Mouse (Mus musculus) ES-E14 (cell line): ENCODE data around the gene Cdh10. TPM values are rescaled to one million over a fixed set of nuclear protein-coding genes. Genes with fewer than 3 reads are reported as not detected.
A peak's percentile ranks its signal among the peaks of the same experiment; 100 is the strongest.

Experiments used
- DNase-seq: peaks from one replicate; pipeline ENCODE4 v3.0.0-alpha.2; 2013; ENCODE audit warnings: low read depth, low spot score
- H3K27ac ChIP-seq: 2 replicates; pipeline ENCODE4 v1.5.1; 2012; ENCODE audit warnings: low read depth, mild to moderate bottlenecking, low read length, moderate library complexity, mixed read lengths; ENCODE audit not compliant: poor library complexity, insufficient read depth, severe bottlenecking
- H3K36me3 ChIP-seq: 2 replicates; pipeline ENCODE4 v1.6.1; 2012; ENCODE audit warnings: mild to moderate bottlenecking, low read length, moderate library complexity, mixed read lengths; ENCODE audit not compliant: control insufficient read depth, poor library complexity, insufficient read depth, severe bottlenecking
- H3K4me1 ChIP-seq, 2 experiments: fragments of 150-350 bp in 1 of 2; sonication (generic) in 1 of 2; 2 replicates each; pipeline ENCODE4 v1.6.1; 2012; ENCODE audit warnings: low read length in 2 of 2, mild to moderate bottlenecking in 1 of 2, mixed read lengths in 1 of 2; ENCODE audit not compliant: control insufficient read depth in 2 of 2, insufficient read depth in 2 of 2, poor library complexity in 1 of 2
- H3K4me3 ChIP-seq, 2 experiments: fragments of 150-350 bp in 1 of 2; sonication (generic) in 1 of 2; 2 replicates each; pipeline ENCODE4 v1.5.1; 2012; ENCODE audit warnings: low read length in 2 of 2, low read depth in 1 of 2, mild to moderate bottlenecking in 1 of 2, mixed read lengths in 1 of 2; ENCODE audit not compliant: insufficient read depth in 1 of 2, poor library complexity in 1 of 2, severe bottlenecking in 1 of 2
- H3K9ac ChIP-seq: 2 replicates; pipeline ENCODE4 v1.6.1; 2012; ENCODE audit warnings: low read depth, mild to moderate bottlenecking, low read length, mixed read lengths; ENCODE audit not compliant: poor library complexity, insufficient read depth, severe bottlenecking
- H3K9me3 ChIP-seq: fragments of 150-350 bp; sonication (generic); 2 replicates; pipeline ENCODE4 v1.6.1; 2012; ENCODE audit warnings: low read depth, mild to moderate bottlenecking, low read length; ENCODE audit not compliant: control insufficient read depth, insufficient read depth
- CHD2 ChIP-seq: IDR thresholded peaks from 2 replicates; pipeline ENCODE4 v1.6.1; 2014; ENCODE audit warnings: mild to moderate bottlenecking, low read depth, low read length, inconsistent platforms
- HCFC1 ChIP-seq: IDR thresholded peaks from 2 replicates; pipeline ENCODE4 v1.6.1; 2012; ENCODE audit warnings: low read length, inconsistent platforms, borderline replicate concordance; ENCODE audit not compliant: insufficient read depth
- MAFK ChIP-seq: IDR thresholded peaks from 2 replicates; pipeline ENCODE4 v1.6.1; 2014; ENCODE audit warnings: mild to moderate bottlenecking, low read depth, low read length, inconsistent platforms; ENCODE audit not compliant: insufficient read depth
- ZC3H11A ChIP-seq: IDR thresholded peaks from 2 replicates; pipeline ENCODE4 v1.6.1; 2012; ENCODE audit warnings: low read depth, mild to moderate bottlenecking, inconsistent platforms, low read length, borderline replicate concordance
- ZNF384 ChIP-seq: IDR thresholded peaks from 2 replicates; pipeline ENCODE4 v1.6.1; 2012; ENCODE audit warnings: low read depth, low read length, inconsistent platforms
- in situ Hi-C, 2 experiments: fragments of 600-800 bp; cut with MboI; formaldehyde crosslinking; loops; one replicate each; pipeline ENCODE4 v1.15.1; 2025; ENCODE audit warnings: low sequenced_read_pairs in 2 of 2, inconsistent platforms in 1 of 2; ENCODE audit not compliant: unreplicated experiment in 2 of 2
- total RNA-seq: library from RNA; depleted of rRNA; stranded (reverse); fragments of 300-350 nt; gene quantifications from 2 replicates; pipeline ENCODE4 v1.2.3, GENCODE M21; 2012; rRNA removed

Cdh10 gene
- 1.6 and 1.8 TPM in 2 replicates for total RNA-seq

DNA sequence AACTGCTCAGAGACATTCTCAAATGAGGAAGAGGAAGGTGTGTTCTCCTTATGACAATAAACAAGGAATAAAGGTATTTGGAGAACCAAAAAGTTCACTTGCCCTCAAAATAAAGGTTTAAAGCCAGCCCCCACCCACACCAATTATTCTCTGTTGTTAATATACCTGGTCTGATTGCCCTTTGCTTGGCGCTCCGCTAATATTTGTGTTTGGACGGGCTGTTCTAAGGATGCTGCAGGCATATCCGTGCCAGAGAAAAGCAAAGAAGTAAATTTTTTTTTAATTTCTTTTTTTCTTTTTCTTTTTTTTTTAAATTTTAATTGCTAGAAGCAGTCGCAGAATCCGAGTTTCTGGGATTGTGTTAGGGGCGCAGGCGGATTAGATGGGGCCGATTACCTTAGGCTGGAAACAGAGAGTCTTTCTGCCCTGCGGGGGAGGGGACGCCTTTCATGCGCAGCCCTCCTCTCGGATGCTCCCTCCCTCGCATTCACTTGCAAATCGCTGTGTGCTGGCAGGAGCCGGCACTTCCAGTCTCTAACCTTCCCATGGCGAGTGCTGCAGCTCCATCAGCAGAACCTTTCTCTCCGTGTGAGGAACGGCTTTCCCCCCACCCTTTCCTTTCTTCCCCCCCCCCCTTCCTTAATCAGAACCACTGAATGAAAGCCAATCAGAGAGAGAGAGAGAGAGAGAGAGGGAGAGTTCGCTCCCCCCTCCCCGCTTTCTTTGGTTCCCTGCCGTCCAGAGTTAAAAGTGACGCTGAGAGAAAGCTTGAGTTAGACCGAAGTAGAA is at the start of gene Cdh10:
Cdh10 (plus strand) TSS at position 763 of the 789 bp plus-strand sequence.
- peak; percentile 63 for DNase-seq
- in situ Hi-C loops, result no loop called here
- Histone ChIP-seq H3K36me3 (no peaks in the 10 kb centered on the region), H3K9ac (no peak within 1 kb of the TSS), H3K4me3 (peak within 1 kb of the TSS; percentile 15 to 58; a peak in 3 of 4 replicates), H3K4me1 (no peaks in the 10 kb centered on the region), H3K9me3 (no peaks in the 10 kb centered on the region), H3K27ac (no peak within 1 kb of the TSS)
- TF ChIP-seq CHD2 (0 out of 2 replicates have a peak, but pooled peaks have one; percentile 9), MAFK (no peak), HCFC1 (no peak)

DNA sequence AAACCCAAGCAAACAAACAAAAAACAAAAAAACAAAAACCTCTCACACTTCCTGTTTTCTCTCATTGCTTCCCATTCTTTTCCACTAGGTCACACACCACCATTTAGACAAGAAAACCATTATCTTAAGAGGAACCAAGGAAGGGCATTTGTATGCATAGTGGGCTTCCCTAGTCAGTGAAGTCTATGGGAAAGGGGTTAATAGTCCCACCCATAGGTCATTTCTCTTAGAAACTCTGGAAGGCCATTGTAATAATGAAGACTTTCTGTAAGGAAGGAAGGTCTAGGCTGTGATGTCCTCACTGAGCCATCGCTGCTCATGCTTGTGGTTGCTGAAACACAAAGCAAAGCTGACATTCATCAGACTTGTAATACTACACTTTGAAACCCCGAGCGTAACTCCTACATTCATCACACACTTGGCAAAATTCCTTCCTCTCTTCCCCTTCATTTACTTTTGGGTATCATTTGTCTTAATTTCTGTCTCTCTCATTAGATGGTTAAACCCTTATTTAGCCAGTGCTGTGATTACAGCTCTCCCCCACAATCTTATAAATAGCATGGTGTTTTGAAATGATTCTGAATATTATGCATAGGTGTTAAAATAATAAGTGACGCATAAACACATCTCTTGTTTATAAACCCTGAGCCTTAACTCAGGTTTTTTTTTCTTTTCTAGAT is 9.5 kb upstream of the Cdh10 start:
- H3K36me3 ChIP-seq, result no peaks in the 10 kb centered on the region
- in situ Hi-C loops, result no loop called here
- no peak for TF ChIP-seq MAFK
- no peak for TF ChIP-seq CHD2
- TF ChIP-seq ZNF384, result no peak
- TF ChIP-seq ZC3H11A, result no peak
- TF ChIP-seq HCFC1, result no peak
- no peak for DNase-seq
- no peak overlapping the region for H3K9ac ChIP-seq
- no peaks in the 10 kb centered on the region for H3K9me3 ChIP-seq
- no peak overlapping the region for H3K27ac ChIP-seq
- H3K4me1 ChIP-seq, result no peaks in the 10 kb centered on the region
- no peak overlapping the region for H3K4me3 ChIP-seq

GRCm38 (mm10) chr15:18817707-18818106 is 1.0 kb upstream of the Cdh10 start:
- in situ Hi-C loops, result no loop called here
- no peak overlapping the region for H3K9ac ChIP-seq
- no peak for DNase-seq
- H3K36me3 ChIP-seq, result no peaks in the 10 kb centered on the region
- no peak overlapping the region for H3K4me3 ChIP-seq
- no peak overlapping the region for H3K27ac ChIP-seq
- TF ChIP-seq CHD2, result no peak
- no peak for TF ChIP-seq HCFC1
- no peak for TF ChIP-seq ZC3H11A
- no peak for TF ChIP-seq ZNF384
- no peak for TF ChIP-seq MAFK
- no peaks in the 10 kb centered on the region for H3K9me3 ChIP-seq
- no peaks in the 10 kb centered on the region for H3K4me1 ChIP-seq

GRCm38 (mm10) chr15:18820226-18820625 is 1.5 kb downstream of the Cdh10 start:
- H3K4me3 ChIP-seq, result no peak overlapping the region
- TF ChIP-seq ZNF384, result no peak
- TF ChIP-seq MAFK, result no peak
- no peak for TF ChIP-seq HCFC1
- no peak for TF ChIP-seq CHD2
- TF ChIP-seq ZC3H11A, result no peak
- H3K9me3 ChIP-seq, result no peaks in the 10 kb centered on the region
- no peaks in the 10 kb centered on the region for H3K4me1 ChIP-seq
- H3K36me3 ChIP-seq, result no peaks in the 10 kb centered on the region
- no peak for DNase-seq
- in situ Hi-C loops, result no loop called here
- H3K9ac ChIP-seq, result no peak overlapping the region
- no peak overlapping the region for H3K27ac ChIP-seq
